Mouse (Mus musculus): Measurements from ENCODE around the gene Rmdn2. TPM values are rescaled to one million over a fixed set of nuclear protein-coding genes. Genes with fewer than 3 reads are reported as not detected.

The Rmdn2 gene
- total and polyA plus RNA-seq, 2 experiments from 2014 or later = 9.4 to 12.0 TPM

DNA sequence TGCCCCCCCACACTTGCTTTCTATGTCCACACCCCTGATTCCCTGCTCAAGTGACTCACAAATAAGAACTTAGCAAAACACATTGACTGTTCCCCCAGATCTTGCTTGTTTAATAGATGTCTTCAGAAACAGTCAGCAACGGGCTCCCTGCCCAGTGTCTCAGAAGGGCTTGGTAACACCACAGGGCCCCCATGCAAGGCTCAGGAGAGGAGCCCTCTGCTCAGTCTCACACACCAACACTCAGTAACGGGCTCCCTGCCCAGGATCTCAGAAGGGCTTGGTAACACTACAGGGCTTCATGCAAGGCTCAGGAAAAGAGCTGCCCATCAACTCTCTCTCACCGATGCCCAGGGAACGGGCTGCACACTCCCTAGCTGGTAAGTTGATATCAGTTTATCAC lies 83.4 kb downstream of the Rmdn2 start:
- Histone ChIP-seq H3K4me1 (ENCODE audit: insufficient read depth) (no peaks in the 10 kb centered on the region), H3K27me3 (ENCODE audit: insufficient read depth, low read length) (no peaks in the 10 kb centered on the region), H3K36me3 (ENCODE audit: insufficient read depth) (no peaks in the 10 kb centered on the region), H3K9ac (no peak overlapping the region), H3K9me3 (ENCODE audit: low read length) (no peaks in the 10 kb centered on the region), H3K4me2 (ENCODE audit: low read depth) (no peak overlapping the region), H3K4me3 (ENCODE audit: low read depth, low read length) (no peak overlapping the region), H3K27ac (ENCODE audit: low read depth, low read length) (no peak overlapping the region)
- WGBS = 71% methylated on average over 4 of the region's 4 CpGs
- DNase-seq = no peak
- ATAC-seq = peak; percentile 64; the same call in 1 of the 2 replicates
- no peak for TF ChIP-seq CTCF (IDR thresholded peaks at IDR 0.05; ENCODE audit: low read depth)

GRCm38 (mm10) chr17:79695541-79695940 lies 83.9 kb downstream of the Rmdn2 start:
- WGBS = 82% methylated on average over 6 of the region's 6 CpGs
- ATAC-seq (no peak), DNase-seq (no peak)
- Histone ChIP-seq H3K4me2 (ENCODE audit: low read depth) (no peak overlapping the region), H3K9ac (no peak overlapping the region), H3K4me3 (ENCODE audit: low read depth, low read length) (no peak overlapping the region), H3K27ac (ENCODE audit: low read depth, low read length) (no peak overlapping the region), H3K9me3 (ENCODE audit: low read length) (no peaks in the 10 kb centered on the region), H3K27me3 (ENCODE audit: insufficient read depth, low read length) (no peaks in the 10 kb centered on the region), H3K36me3 (ENCODE audit: insufficient read depth) (no peaks in the 10 kb centered on the region), H3K4me1 (ENCODE audit: insufficient read depth) (no peaks in the 10 kb centered on the region)
- TF ChIP-seq CTCF (IDR thresholded peaks at IDR 0.05; ENCODE audit: low read depth) = no peak

DNA sequence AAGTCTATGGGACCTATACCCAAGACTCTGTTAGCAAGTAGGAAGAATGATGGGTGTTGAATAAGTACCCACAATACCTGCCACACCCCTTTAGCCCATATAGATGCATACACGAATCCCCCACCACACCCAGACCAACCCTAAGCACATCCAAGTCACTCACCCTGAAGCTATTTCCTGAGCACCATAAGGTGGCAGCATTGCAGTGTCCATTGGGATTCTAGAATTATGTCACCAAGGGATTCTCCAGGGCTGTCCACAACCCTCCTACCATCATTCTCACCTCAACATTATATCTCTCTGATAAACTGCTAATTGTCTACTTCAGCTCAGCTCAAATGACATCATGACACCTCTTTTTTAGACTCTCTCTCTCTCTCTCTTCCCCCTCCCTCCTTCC lies 87.5 kb downstream of the Rmdn2 start:
- 38% methylated on average over 1 of the region's 1 CpGs for WGBS
- Histone ChIP-seq H3K27ac (ENCODE audit: low read depth, low read length) (no peak overlapping the region), H3K27me3 (ENCODE audit: insufficient read depth, low read length) (no peaks in the 10 kb centered on the region), H3K4me3 (ENCODE audit: low read depth, low read length) (no peak overlapping the region), H3K36me3 (ENCODE audit: insufficient read depth) (no peaks in the 10 kb centered on the region), H3K9ac (no peak overlapping the region), H3K9me3 (ENCODE audit: low read length) (no peaks in the 10 kb centered on the region), H3K4me2 (ENCODE audit: low read depth) (no peak overlapping the region), H3K4me1 (ENCODE audit: insufficient read depth) (no peaks in the 10 kb centered on the region)
- peak; percentile 17 for DNase-seq
- no peak for ATAC-seq
- TF ChIP-seq CTCF (IDR thresholded peaks at IDR 0.05; ENCODE audit: low read depth) = peak; percentile 49

- H3K27me3 ChIP-seq (ENCODE audit: insufficient read depth, low read length) = no peaks in the 10 kb centered on the region
- H3K4me1 ChIP-seq (ENCODE audit: insufficient read depth) = no peaks in the 10 kb centered on the region
- WGBS = 75% methylated on average over 5 of the region's 5 CpGs
- H3K4me2 ChIP-seq (ENCODE audit: low read depth) = no peak overlapping the region
- ATAC-seq = no peak
- H3K9ac ChIP-seq = no peak overlapping the region
- DNase-seq = no peak
- no peaks in the 10 kb centered on the region for H3K36me3 ChIP-seq (ENCODE audit: insufficient read depth)
- no peaks in the 10 kb centered on the region for H3K9me3 ChIP-seq (ENCODE audit: low read length)
- TF ChIP-seq CTCF (IDR thresholded peaks at IDR 0.05; ENCODE audit: low read depth) = no peak
- no peak overlapping the region for H3K4me3 ChIP-seq (ENCODE audit: low read depth, low read length)
- H3K27ac ChIP-seq (ENCODE audit: low read depth, low read length) = no peak overlapping the region
Measured at GRCm38 (mm10) chr17:79700871-79701270, 89.2 kb downstream of the Rmdn2 start.

GRCm38 (mm10) chr17:79705671-79706455 lies 94.2 kb downstream of the Rmdn2 start:
- Histone ChIP-seq H3K9me3 (ENCODE audit: low read length) (no peaks in the 10 kb centered on the region), H3K4me1 (ENCODE audit: insufficient read depth) (no peaks in the 10 kb centered on the region), H3K27me3 (ENCODE audit: insufficient read depth, low read length) (peaks cover 9% of the 10 kb centered on the region; the same call in 1 of the 2 replicates), H3K27ac (ENCODE audit: low read depth, low read length) (no peak overlapping the region), H3K4me3 (ENCODE audit: low read depth, low read length) (no peak overlapping the region), H3K36me3 (ENCODE audit: insufficient read depth) (no peaks in the 10 kb centered on the region), H3K4me2 (ENCODE audit: low read depth) (no peak overlapping the region), H3K9ac (no peak overlapping the region)
- ATAC-seq (no peak), DNase-seq (no peak)
- TF ChIP-seq CTCF (IDR thresholded peaks at IDR 0.05; ENCODE audit: low read depth) = no peak
- WGBS = 66% methylated on average over 9 of the region's 9 CpGs

GRCm38 (mm10) chr17:79708168-79708567 lies 96.5 kb downstream of the Rmdn2 start:
- H3K9me3 ChIP-seq (ENCODE audit: low read length) = no peaks in the 10 kb centered on the region
- no peak overlapping the region for H3K9ac ChIP-seq
- 0 out of 2 replicates have a peak, but pooled peaks cover 3% of the 10 kb centered on the region for H3K4me1 ChIP-seq (ENCODE audit: insufficient read depth)
- no peak overlapping the region for H3K4me2 ChIP-seq (ENCODE audit: low read depth)
- no peak overlapping the region for H3K4me3 ChIP-seq (ENCODE audit: low read depth, low read length)
- no peak overlapping the region for H3K27ac ChIP-seq (ENCODE audit: low read depth, low read length)
- TF ChIP-seq CTCF (IDR thresholded peaks at IDR 0.05; ENCODE audit: low read depth) = no peak
- ATAC-seq (no peak), DNase-seq (no peak)
- 11% methylated on average over 7 of the region's 7 CpGs for WGBS
- H3K27me3 ChIP-seq (ENCODE audit: insufficient read depth, low read length) = peaks cover 22% of the 10 kb centered on the region
- no peaks in the 10 kb centered on the region for H3K36me3 ChIP-seq (ENCODE audit: insufficient read depth)

- no peak for ATAC-seq
- H3K27ac ChIP-seq (ENCODE audit: low read depth, low read length) = no peak overlapping the region
Measured at GRCm38 (mm10) chr17:79709718-79710117, 98.1 kb downstream of the Rmdn2 start.

More at GRCm38 (mm10) chr17:79709718-79710117, 98.1 kb downstream of the Rmdn2 start:
- Histone ChIP-seq H3K9ac (no peak overlapping the region), H3K4me1 (ENCODE audit: insufficient read depth) (0 out of 2 replicates have a peak, but pooled peaks cover 5% of the 10 kb centered on the region), H3K4me2 (ENCODE audit: low read depth) (no peak overlapping the region), H3K36me3 (ENCODE audit: insufficient read depth) (no peaks in the 10 kb centered on the region), H3K9me3 (ENCODE audit: low read length) (no peaks in the 10 kb centered on the region), H3K27me3 (ENCODE audit: insufficient read depth, low read length) (peaks cover 36% of the 10 kb centered on the region), H3K4me3 (ENCODE audit: low read depth, low read length) (no peak overlapping the region)
- 42% methylated on average over 1 of the region's 1 CpGs for WGBS
- no peak for DNase-seq
- no peak for TF ChIP-seq CTCF (IDR thresholded peaks at IDR 0.05; ENCODE audit: low read depth)
